Mouse (Mus musculus) megakaryocyte, embryonic 14.5 days (primary cell): Measurements from ENCODE around the gene Echdc1.

Experiments
- FLI1 ChIP-seq: IDR thresholded peaks from 2 replicates; pipeline ENCODE4 v1.6.1; 2012; ENCODE audit warnings: low read length, inconsistent platforms, mixed read lengths
- GATA1 ChIP-seq: IDR thresholded peaks from 3 replicates; pipeline ENCODE4 v1.6.1; 2012; ENCODE audit warnings: mixed read lengths, low read length, inconsistent platforms, borderline replicate concordance

DNA sequence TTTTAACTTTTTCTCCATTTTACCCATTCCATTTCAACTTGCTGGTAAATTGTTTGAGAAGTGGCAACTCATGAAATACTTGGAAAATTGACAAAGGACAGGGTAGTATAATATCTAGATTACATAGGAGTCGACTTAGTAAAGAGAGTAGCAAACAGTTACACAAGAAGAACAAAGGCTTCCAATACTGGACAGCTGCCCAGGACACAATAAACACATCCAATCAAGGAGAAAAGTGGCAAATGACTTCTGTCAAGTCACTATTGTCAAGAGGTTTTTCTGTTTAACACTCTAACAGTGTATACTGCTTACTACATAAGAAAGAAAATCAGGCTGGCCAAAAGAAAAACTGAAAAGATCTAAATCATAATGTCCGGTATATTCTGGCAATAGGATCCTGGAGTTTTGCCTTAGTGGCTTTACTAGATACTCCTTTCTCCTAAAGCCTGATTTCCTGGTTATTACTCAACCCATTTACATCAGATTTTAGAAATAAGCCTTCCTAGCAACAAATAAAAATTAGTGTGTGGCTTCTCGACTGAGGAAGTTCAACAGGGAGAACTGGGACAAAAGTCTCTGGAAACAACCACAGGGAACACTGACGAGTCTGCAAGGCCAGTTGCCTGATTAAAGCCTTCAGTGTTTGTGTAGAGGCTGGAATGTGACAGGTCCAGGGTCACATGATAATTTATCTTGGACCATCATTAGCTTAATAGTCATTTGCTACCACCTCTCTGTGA is 1.3 kb upstream of the Echdc1 start:
- TF ChIP-seq GATA1 = no peak
- TF ChIP-seq FLI1 = no peak
